15 mouse cellular contexts compared by ENCODE assay signal in genomic region chr14:100239874-100240273, GRCm38 (mm10).
"Had no signal": no experiment of that assay in that cellular context is flagged by ENCODE, and none has a peak within 500 bp of the region (broad histone marks: within the 10 kb centered on the region; RNA-seq: fewer than 3 reads in every experiment).

No protein-coding gene starts in this region.

- H3K27me3 ChIP-seq: neural tube, embryonic 15.5 days; stomach, embryonic 15.5 days had no signal

- DNase-seq: retina, postnatal 1 day; right cerebral cortex, adult 18-20 months; right cerebral cortex, postnatal 14 days; right cerebral cortex, postnatal 25 days; right cerebral cortex, postnatal 4 days; spleen, adult 18-20 months; thymus, adult 18-20 months; thymus, adult 2 months; thymus, postnatal 14 days; thymus, postnatal 25 days; thymus, postnatal 36 days; thymus, postnatal 4 days had no signal

- H3K4me1 ChIP-seq: neural tube, embryonic 15.5 days; stomach, embryonic 15.5 days had no signal

- H3K27ac ChIP-seq: neural tube, embryonic 15.5 days; stomach, embryonic 15.5 days; stomach, postnatal 0 days had no signal

- H3K9ac ChIP-seq: neural tube, embryonic 15.5 days; stomach, embryonic 15.5 days had no signal

- H3K36me3 ChIP-seq: neural tube, embryonic 15.5 days; stomach, embryonic 15.5 days had no signal

- H3K4me2 ChIP-seq: neural tube, embryonic 15.5 days; stomach, embryonic 15.5 days had no signal

- H3K4me3 ChIP-seq: neural tube, embryonic 15.5 days; stomach, embryonic 15.5 days had no signal

- H3K9me3 ChIP-seq: neural tube, embryonic 15.5 days; stomach, embryonic 15.5 days had no signal
